Mouse (Mus musculus) lung, postnatal 0 days (tissue): Measurements from ENCODE around the gene Gm20388. TPM values are rescaled to one million over a fixed set of nuclear protein-coding genes. Genes with fewer than 3 reads are reported as not detected.

ENCODE experiments used
- ATAC-seq: fragments of 200-750 bp; cut with Nextera tagmentation; 2 replicates; pipeline ENCODE4 v1.8.0; 2017; ENCODE audit warnings: moderate library complexity
- DNase-seq: peaks from one replicate; pipeline ENCODE4 v3.0.0-alpha.2; 2016; ENCODE audit warnings: low spot score
- H3K27ac ChIP-seq: fragments of 300-500 bp; sonication (generic); 2 replicates; pipeline ENCODE4 v1.5.1; 2014; ENCODE audit warnings: antibody characterized with exemption, mild to moderate bottlenecking, low read length, mixed read lengths
- H3K27me3 ChIP-seq: fragments of 300-500 bp; sonication (generic); replicated peaks from 2 replicates; pipeline ENCODE4 v1.6.1; 2014; ENCODE audit warnings: low read length, mixed read lengths; ENCODE audit not compliant: insufficient read depth
- H3K36me3 ChIP-seq: fragments of 300-500 bp; sonication (generic); 2 replicates; pipeline ENCODE4 v1.6.1; 2014; ENCODE audit warnings: low read length, mixed read lengths; ENCODE audit not compliant: insufficient read depth
- H3K4me1 ChIP-seq: fragments of 300-500 bp; sonication (generic); 2 replicates; pipeline ENCODE4 v1.6.1; 2014; ENCODE audit warnings: antibody characterized with exemption, low read depth, low read length, mixed read lengths; ENCODE audit not compliant: insufficient read depth
- H3K4me2 ChIP-seq: fragments of 300-500 bp; sonication (generic); replicated peaks from 2 replicates; pipeline ENCODE4 v1.6.1; 2014; ENCODE audit warnings: low read depth, mild to moderate bottlenecking, low read length, moderate library complexity, mixed read lengths
- H3K4me3 ChIP-seq: fragments of 300-500 bp; sonication (generic); 2 replicates; pipeline ENCODE4 v1.5.1; 2014; ENCODE audit warnings: low read depth, low read length
- H3K9ac ChIP-seq: fragments of 300-500 bp; sonication (generic); replicated peaks from 2 replicates; pipeline ENCODE4 v1.6.1; 2014; ENCODE audit warnings: low read depth, mild to moderate bottlenecking
- H3K9me3 ChIP-seq: fragments of 300-500 bp; sonication (generic); 2 replicates; pipeline ENCODE4 v1.6.1; 2016; ENCODE audit warnings: low read length, mixed read lengths
- CTCF ChIP-seq: IDR thresholded peaks from 2 replicates; pipeline ENCODE4 v1.5.1; 2016; ENCODE audit warnings: antibody characterized with exemption, mild to moderate bottlenecking
- EP300 ChIP-seq: IDR thresholded peaks from 2 replicates; pipeline ENCODE4 v1.6.1; 2016; ENCODE audit warnings: antibody characterized with exemption, mild to moderate bottlenecking, control low read depth
- WGBS: fragments of 180-500 bp; shearing (Covaris S2); extraction: QIAGEN DNeasy Blood & Tissue Kit; methylation state at CpG from one replicate; pipeline ENCODE4 v1.1.7; 2014; 5-methylcytosine and 5-hydroxymethylcytosine counted together
- polyA plus RNA-seq: library from polyadenylated mRNA; unstranded; fragments of >200 nt; fragmentation: Nextera tagmentation; extraction: Ambion mirVana; gene quantifications from 2 replicates; pipeline ENCODE4 v1.2.1, GENCODE M21; 2015

Gene Gm20388
- polyA plus RNA-seq, 1 experiment from 2014 or later: not detected

DNA sequence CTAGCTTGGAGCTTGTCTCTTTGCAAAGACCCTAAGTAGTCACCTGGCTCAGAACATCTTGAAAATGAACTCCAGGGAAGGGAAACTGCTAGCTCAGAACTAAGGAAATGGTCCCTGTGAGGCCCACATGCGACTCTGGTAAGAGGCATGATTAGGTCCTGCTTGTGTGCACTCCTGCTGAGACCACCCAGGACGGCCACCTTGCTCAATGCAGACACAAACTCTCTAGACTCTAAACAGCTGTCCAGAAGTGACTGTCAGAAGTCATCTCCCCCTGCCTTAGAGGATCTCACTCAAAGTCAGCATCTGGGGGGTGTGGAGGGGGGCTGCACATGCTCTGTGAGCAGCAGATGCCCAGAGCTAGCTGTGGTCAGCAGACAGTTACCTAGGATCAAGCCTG lies 1093.0 kb downstream of the Gm20388 start:
- no peak overlapping the region for H3K9ac ChIP-seq
- no peaks in the 10 kb centered on the region for H3K27me3 ChIP-seq
- H3K4me2 ChIP-seq: no peak overlapping the region
- ATAC-seq: no peak
- DNase-seq: no peak
- no peaks in the 10 kb centered on the region for H3K36me3 ChIP-seq
- WGBS: 70% methylated on average over 2 of the region's 2 CpGs
- no peaks in the 10 kb centered on the region for H3K4me1 ChIP-seq
- H3K27ac ChIP-seq: no peak overlapping the region
- H3K4me3 ChIP-seq: no peak overlapping the region
- TF ChIP-seq EP300 (no peak), CTCF (no peak)
- H3K9me3 ChIP-seq: no peaks in the 10 kb centered on the region; the same call in 1 of the 2 replicates

DNA sequence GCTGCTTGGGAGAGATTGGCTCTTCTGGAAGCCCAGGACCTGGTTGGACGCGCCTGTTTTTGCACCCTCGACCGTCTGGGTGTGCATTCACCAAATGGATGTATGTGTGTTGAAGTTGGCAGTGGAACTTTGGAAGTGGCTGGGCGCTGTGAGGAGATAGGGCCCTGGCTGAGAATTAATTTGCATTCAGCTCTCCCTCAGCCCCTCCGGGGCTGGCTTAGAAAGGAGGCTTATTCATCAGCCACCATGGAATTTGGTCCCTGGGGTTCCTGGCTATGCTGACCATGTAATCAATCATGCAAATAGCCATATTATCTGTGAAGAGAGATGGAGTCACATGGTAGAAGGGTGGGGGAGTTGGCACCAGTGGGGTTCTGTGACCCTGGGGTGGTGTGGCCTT lies 1102.7 kb downstream of the Gm20388 start:
- WGBS: 62% methylated on average over 6 of the region's 6 CpGs
- H3K4me3 ChIP-seq: no peak overlapping the region
- no peak overlapping the region for H3K4me2 ChIP-seq
- H3K27ac ChIP-seq: no peak overlapping the region
- H3K9ac ChIP-seq: no peak overlapping the region
- no peaks in the 10 kb centered on the region for H3K9me3 ChIP-seq
- no peaks in the 10 kb centered on the region for H3K36me3 ChIP-seq
- TF ChIP-seq EP300 (no peak), CTCF (no peak)
- ATAC-seq: no peak
- no peaks in the 10 kb centered on the region; the same call in 1 of the 2 replicates for H3K27me3 ChIP-seq
- no peaks in the 10 kb centered on the region for H3K4me1 ChIP-seq
- no peak for DNase-seq

DNA sequence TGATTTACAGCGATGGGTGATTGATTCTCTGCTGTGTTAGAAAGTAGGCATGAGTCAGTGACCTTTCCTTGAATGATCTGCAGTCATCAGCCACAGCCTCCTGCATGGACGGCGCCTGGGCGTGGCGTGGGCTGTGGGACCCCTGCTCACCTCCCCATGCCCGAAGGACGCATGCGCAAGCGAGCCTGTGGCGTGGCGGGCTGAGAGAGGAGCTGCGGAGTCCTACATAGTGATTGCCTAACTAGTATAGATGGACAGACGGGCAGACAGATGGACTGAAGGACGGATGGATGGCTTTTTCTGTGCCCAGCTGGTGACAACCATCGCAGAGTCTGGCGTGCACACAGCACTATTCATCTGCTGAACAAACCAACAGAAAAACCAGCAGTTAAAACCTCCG lies 1106.0 kb downstream of the Gm20388 start:
- DNase-seq: no peak
- Histone ChIP-seq H3K4me3 (no peak overlapping the region), H3K4me2 (no peak overlapping the region), H3K27me3 (no peaks in the 10 kb centered on the region; the same call in 1 of the 2 replicates), H3K36me3 (no peaks in the 10 kb centered on the region), H3K9ac (no peak overlapping the region), H3K27ac (no peak overlapping the region), H3K9me3 (no peaks in the 10 kb centered on the region), H3K4me1 (no peaks in the 10 kb centered on the region)
- no peak for ATAC-seq
- TF ChIP-seq CTCF: no peak
- no peak for TF ChIP-seq EP300
- 48% methylated on average over 17 of the region's 17 CpGs for WGBS

DNA sequence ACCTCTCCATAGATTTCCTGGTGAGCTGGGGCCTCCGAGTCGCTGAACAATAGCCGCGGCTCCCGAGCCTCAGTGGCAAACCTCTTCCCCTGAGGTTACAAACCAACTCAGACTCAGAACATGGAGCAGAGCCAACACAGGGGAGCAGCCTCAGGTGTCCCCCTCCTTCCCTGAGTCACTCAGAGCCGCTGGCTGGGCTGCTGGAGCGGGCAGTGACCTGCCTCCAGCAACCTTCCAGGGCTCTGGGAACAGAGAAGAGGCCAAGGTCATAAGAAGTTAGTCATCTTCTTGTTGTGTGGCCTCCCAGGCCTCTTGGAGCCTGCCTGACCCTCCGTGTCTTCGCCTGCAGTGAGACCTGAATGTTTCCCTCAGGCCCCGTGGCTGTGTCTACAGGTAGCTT lies 1107.6 kb downstream of the Gm20388 start:
- Histone ChIP-seq H3K9me3 (no peaks in the 10 kb centered on the region), H3K9ac (no peak overlapping the region), H3K36me3 (no peaks in the 10 kb centered on the region), H3K4me3 (no peak overlapping the region), H3K4me2 (no peak overlapping the region), H3K27ac (no peak overlapping the region), H3K4me1 (no peaks in the 10 kb centered on the region), H3K27me3 (no peaks in the 10 kb centered on the region; the same call in 1 of the 2 replicates)
- TF ChIP-seq CTCF: no peak
- no peak for TF ChIP-seq EP300
- no peak for DNase-seq
- WGBS: 70% methylated on average over 10 of the region's 10 CpGs
- no peak for ATAC-seq

DNA sequence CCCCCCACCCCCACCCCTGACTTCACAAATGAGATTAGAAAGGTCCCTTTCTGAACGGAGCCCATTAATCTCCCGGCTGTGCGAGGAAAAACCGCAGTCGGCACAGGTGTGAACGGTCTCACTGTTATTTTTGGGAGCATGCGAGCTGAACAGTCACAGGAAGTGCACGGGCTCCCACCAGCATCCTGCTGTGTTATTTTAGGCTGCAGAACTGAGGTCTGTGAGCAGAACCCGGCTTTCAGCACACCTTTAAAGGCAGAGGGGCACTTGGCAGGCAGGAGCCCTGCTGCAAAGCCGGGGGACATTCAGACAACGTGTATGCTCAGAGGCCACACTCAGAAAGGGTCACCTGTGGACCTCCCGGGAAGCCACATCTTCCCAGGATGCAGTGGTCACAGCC lies 1110.8 kb downstream of the Gm20388 start:
- DNase-seq: no peak

DNA sequence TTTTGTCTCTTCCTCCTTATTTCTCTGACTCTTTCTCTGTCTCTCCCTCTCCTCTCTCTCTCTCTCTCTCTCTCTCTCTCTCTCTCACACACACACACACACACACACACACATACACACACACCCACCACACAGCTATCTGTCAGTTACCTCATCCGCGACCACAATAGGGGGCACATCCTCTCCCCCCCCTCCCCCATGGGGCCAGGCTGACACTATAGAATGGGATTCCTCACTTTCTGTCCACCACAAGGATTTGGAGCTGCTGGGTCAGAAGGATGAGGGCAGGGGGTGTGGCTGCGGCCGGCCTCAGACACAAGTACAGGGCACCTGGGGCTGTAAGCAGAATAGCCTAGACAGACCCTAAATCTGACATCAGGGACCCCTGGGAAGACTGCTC lies 1112.4 kb downstream of the Gm20388 start:
- TF ChIP-seq CTCF (no peak), EP300 (no peak)
- Histone ChIP-seq H3K4me2 (no peak overlapping the region), H3K9me3 (no peaks in the 10 kb centered on the region), H3K4me3 (no peak overlapping the region), H3K27ac (no peak overlapping the region), H3K27me3 (no peaks in the 10 kb centered on the region), H3K36me3 (no peaks in the 10 kb centered on the region), H3K4me1 (no peaks in the 10 kb centered on the region), H3K9ac (no peak overlapping the region)
- WGBS: 93% methylated on average over 4 of the region's 4 CpGs
- no peak for DNase-seq
- ATAC-seq: no peak

More for the DNA sequence above, 1110.8 kb downstream of the Gm20388 start:
- H3K9ac ChIP-seq: no peak overlapping the region
- no peaks in the 10 kb centered on the region for H3K36me3 ChIP-seq
- 27% methylated on average over 12 of the region's 12 CpGs for WGBS
- no peak overlapping the region for H3K27ac ChIP-seq
- no peak overlapping the region for H3K4me2 ChIP-seq
- TF ChIP-seq EP300 (no peak), CTCF (no peak)
- H3K9me3 ChIP-seq: no peaks in the 10 kb centered on the region
- no peak for ATAC-seq
- H3K4me1 ChIP-seq: no peaks in the 10 kb centered on the region
- no peaks in the 10 kb centered on the region; the same call in 1 of the 2 replicates for H3K27me3 ChIP-seq
- H3K4me3 ChIP-seq: no peak overlapping the region

DNA sequence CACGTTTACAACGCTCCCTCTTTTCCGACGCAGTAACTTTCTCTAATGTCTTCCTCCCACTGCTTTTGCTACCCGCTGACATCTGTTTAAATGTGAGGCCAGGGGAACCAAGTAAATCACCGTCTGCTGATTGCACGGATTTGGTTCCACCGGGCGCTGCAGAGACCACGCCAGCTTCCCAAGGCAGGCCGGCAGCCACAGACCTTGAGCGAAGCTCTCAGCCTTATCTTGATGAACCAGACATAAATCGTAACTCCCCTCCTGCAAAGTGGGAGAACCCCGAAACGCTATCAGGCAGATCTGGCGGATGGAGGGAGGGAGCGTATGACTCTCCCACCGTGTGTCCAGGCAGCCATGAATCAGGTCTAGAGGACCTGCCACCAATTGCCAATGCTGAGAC lies 1113.1 kb downstream of the Gm20388 start:
- ATAC-seq (no peak), DNase-seq (no peak)
- Histone ChIP-seq H3K36me3 (no peaks in the 10 kb centered on the region), H3K27ac (no peak overlapping the region), H3K4me1 (no peaks in the 10 kb centered on the region), H3K27me3 (no peaks in the 10 kb centered on the region), H3K4me3 (no peak overlapping the region), H3K4me2 (no peak overlapping the region), H3K9ac (no peak overlapping the region), H3K9me3 (no peaks in the 10 kb centered on the region)
- TF ChIP-seq CTCF (no peak), EP300 (no peak)
- WGBS: 31% methylated on average over 18 of the region's 18 CpGs
